21 mouse cellular contexts compared by ENCODE assay signal in the genomic region with DNA sequence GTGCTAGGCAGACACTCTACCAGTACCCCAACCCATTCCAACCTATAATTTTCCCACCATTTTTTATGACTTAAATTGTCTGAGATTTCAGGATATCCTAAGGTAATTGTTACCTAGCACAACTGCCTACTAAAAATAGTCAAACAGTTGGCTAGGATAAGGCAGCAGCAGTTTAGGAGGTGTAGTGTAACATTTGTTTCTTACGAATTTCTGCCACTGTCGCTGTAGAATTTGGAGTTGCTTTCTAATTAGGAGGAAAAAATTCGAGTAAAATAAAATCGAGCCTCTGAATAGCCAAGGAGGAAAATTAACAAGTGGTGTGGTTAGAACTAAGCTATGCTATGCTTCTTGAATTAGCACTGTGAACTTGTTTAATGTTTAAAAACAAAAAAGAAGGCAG.
DNase-seq lines count a peak whose midpoint lies in the region; ATAC-seq and TF ChIP-seq lines count a peak whose summit lies in the region.
"Had no signal": no experiment of that assay in that cellular context is flagged by ENCODE, and none has a peak within 500 bp of the region (broad histone marks: within the 10 kb centered on the region; RNA-seq: fewer than 3 reads in every experiment).

No protein-coding gene starts in this region.

- no peak for DNase-seq in embryonic facial prominence, embryonic 10.5 days (ENCODE audit: low spot score)
- DNase-seq in heart, postnatal 10 days = no peak
- DNase-seq in layer of hippocampus, adult 2 months (ENCODE audit: low spot score in 2 of 2) = no peak
- no peak for DNase-seq in layer of hippocampus, adult 11-12 months (ENCODE audit: low spot score)
- DNase-seq in adrenal gland, postnatal 36 days = no peak
- DNase-seq: adrenal gland, postnatal 14 days; cerebellum, adult 8-10 months; gastrocnemius, postnatal 10 days; heart, adult 18-20 months; heart, postnatal 4 days; kidney, adult 11 months; kidney, adult 9 months had no signal

- no peak overlapping the region for H3K4me3 ChIP-seq in embryonic facial prominence, embryonic 13.5 days
- no peak overlapping the region for H3K4me3 ChIP-seq in embryonic facial prominence, embryonic 10.5 days
- no peak overlapping the region for H3K4me3 ChIP-seq in heart, embryonic 12.5 days
- H3K4me3 ChIP-seq in layer of hippocampus, adult 2 months = no peak overlapping the region
- H3K4me3 ChIP-seq: erythroblast, embryonic 14.5 days; forebrain, embryonic 10.5 days; forebrain, embryonic 15.5 days; hindbrain, embryonic 12.5 days had no signal

- WGBS in embryonic facial prominence, embryonic 13.5 days = 65% methylated on average over 4 of the region's 4 CpGs
- 87% methylated on average over 4 of the region's 4 CpGs for WGBS in embryonic facial prominence, embryonic 10.5 days
- 81% methylated on average over 4 of the region's 4 CpGs for WGBS in heart, embryonic 12.5 days

- H3K9me3 ChIP-seq in embryonic facial prominence, embryonic 13.5 days = no peaks in the 10 kb centered on the region
- peaks cover 2% of the 10 kb centered on the region; the same call in 1 of the 2 replicates for H3K9me3 ChIP-seq in embryonic facial prominence, embryonic 10.5 days
- H3K9me3 ChIP-seq in heart, embryonic 12.5 days (replicated peaks) = peaks cover 3% of the 10 kb centered on the region; the same call in 1 of the 2 replicates
- H3K9me3 ChIP-seq: forebrain, embryonic 10.5 days; forebrain, embryonic 15.5 days; hindbrain, embryonic 12.5 days had no signal

- intact Hi-C loops in heart, postnatal 10 days (cut with DNase I) = no loop called here

- peak overlapping the region; percentile 22; the same call in 1 of the 2 replicates for H3K27ac ChIP-seq in embryonic facial prominence, embryonic 13.5 days
- no peak overlapping the region for H3K27ac ChIP-seq in embryonic facial prominence, embryonic 10.5 days (replicated peaks)
- peak overlapping the region; percentile 11; the same call in 1 of the 2 replicates for H3K27ac ChIP-seq in heart, embryonic 12.5 days (ENCODE audit: poor library complexity, severe bottlenecking)
- H3K27ac ChIP-seq in layer of hippocampus, adult 2 months = peak overlapping the region; percentile 15; the same call in 1 of the 2 replicates
- H3K27ac ChIP-seq: forebrain, embryonic 10.5 days; forebrain, embryonic 15.5 days; hindbrain, embryonic 12.5 days had no signal

- H3K36me3 ChIP-seq in embryonic facial prominence, embryonic 13.5 days = peaks cover 11% of the 10 kb centered on the region
- peaks cover 24% of the 10 kb centered on the region for H3K36me3 ChIP-seq in embryonic facial prominence, embryonic 10.5 days (replicated peaks)
- H3K36me3 ChIP-seq in heart, embryonic 12.5 days = peaks cover 21% of the 10 kb centered on the region
- H3K36me3 ChIP-seq: forebrain, embryonic 15.5 days had no signal

- H3K9ac ChIP-seq in embryonic facial prominence, embryonic 13.5 days = no peak overlapping the region
- H3K9ac ChIP-seq in heart, embryonic 12.5 days = no peak overlapping the region
- H3K9ac ChIP-seq: forebrain, embryonic 15.5 days; hindbrain, embryonic 12.5 days had no signal

- H3K4me2 ChIP-seq in embryonic facial prominence, embryonic 13.5 days = no peak overlapping the region
- no peak overlapping the region for H3K4me2 ChIP-seq in heart, embryonic 12.5 days
- H3K4me2 ChIP-seq: forebrain, embryonic 15.5 days; hindbrain, embryonic 12.5 days had no signal

- no peaks in the 10 kb centered on the region for H3K27me3 ChIP-seq in embryonic facial prominence, embryonic 13.5 days
- H3K27me3 ChIP-seq in embryonic facial prominence, embryonic 10.5 days (replicated peaks; ENCODE audit: low read depth, poor library complexity, severe bottlenecking) = no peaks in the 10 kb centered on the region
- no peaks in the 10 kb centered on the region for H3K27me3 ChIP-seq in heart, embryonic 12.5 days (replicated peaks)
- H3K27me3 ChIP-seq: forebrain, embryonic 15.5 days; hindbrain, embryonic 12.5 days; Patski had no signal

- peaks cover 31% of the 10 kb centered on the region for H3K4me1 ChIP-seq in embryonic facial prominence, embryonic 13.5 days
- H3K4me1 ChIP-seq in embryonic facial prominence, embryonic 10.5 days = no peaks in the 10 kb centered on the region
- peaks cover 23% of the 10 kb centered on the region for H3K4me1 ChIP-seq in heart, embryonic 12.5 days (replicated peaks)

- ATAC-seq in embryonic facial prominence, embryonic 13.5 days (ENCODE audit: insufficient number of reproducible peaks, insufficient read depth, low FRiP score, low TSS enrichment, low read depth) = no peak
- ATAC-seq in heart, embryonic 12.5 days (ENCODE audit: insufficient number of reproducible peaks, low FRiP score) = no peak
- ATAC-seq: activated CD4-positive, CD25-positive, alpha-beta regulatory T cell, adult 4 months; forebrain, embryonic 15.5 days; hindbrain, embryonic 16.5 days; Patski had no signal

- TF ChIP-seq CTCF in layer of hippocampus, adult 2 months (conservative IDR thresholded peaks at IDR 0.05) = no peak
